11 mouse cellular contexts compared by ENCODE assay signal in the genomic region with DNA sequence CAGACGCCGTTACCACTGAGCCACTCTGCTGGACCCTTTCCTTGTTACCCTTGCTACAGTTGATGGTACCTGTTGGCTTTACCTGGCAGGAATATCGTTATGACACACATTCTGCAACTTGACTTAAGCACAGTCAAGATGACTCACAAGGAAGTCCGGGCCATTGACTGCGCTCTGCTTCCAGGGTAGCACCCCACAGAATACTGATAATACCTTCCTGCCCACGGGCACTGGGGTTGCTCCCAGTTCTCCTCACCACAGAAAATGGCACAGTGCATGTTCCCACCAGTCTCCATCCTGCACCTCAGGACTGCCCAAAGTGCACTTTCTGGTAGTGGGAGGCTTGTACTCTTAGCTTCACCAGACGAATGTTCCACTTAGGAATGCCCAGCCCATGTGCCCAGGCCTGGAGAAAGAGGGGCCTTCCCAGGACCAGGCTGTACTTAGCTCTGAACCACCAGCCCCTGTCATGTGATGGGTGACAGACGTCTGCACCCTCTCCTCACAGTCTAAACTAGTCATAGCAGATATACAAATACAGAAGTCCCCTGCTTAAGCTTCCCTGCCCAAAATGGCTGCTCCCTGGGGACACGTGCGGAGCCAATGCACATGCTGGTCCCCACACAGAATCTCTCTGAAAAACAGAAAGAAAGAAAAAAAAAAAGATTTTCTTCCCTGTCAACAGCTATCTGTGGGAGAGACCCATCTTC. TPM values are rescaled to one million over a fixed set of nuclear protein-coding genes. Genes with fewer than 3 reads are reported as not detected.
DNase-seq lines count a peak whose midpoint lies in the region; ATAC-seq and TF ChIP-seq lines count a peak whose summit lies in the region.
"Had no signal": no experiment of that assay in that cellular context is flagged by ENCODE, and none has a peak within 500 bp of the region (broad histone marks: within the 10 kb centered on the region; RNA-seq: fewer than 3 reads in every experiment).

No protein-coding gene starts in this region.

- no peaks in the 10 kb centered on the region for H3K27me3 ChIP-seq in forebrain, postnatal 0 days (ENCODE audit: insufficient read depth, low read length)
- H3K27me3 ChIP-seq in forebrain, embryonic 16.5 days (replicated peaks; ENCODE audit: control insufficient read depth, insufficient read depth, low read length), result no peaks in the 10 kb centered on the region
- no peaks in the 10 kb centered on the region for H3K27me3 ChIP-seq in limb, embryonic 12.5 days
- no peaks in the 10 kb centered on the region for H3K27me3 ChIP-seq in limb, embryonic 10.5 days (ENCODE audit: low read depth, poor library complexity, severe bottlenecking)
- no peaks in the 10 kb centered on the region for H3K27me3 ChIP-seq in intestine, postnatal 0 days (replicated peaks; ENCODE audit: control insufficient read depth, insufficient read depth, low read length)
- H3K27me3 ChIP-seq: hindbrain, embryonic 15.5 days; liver, embryonic 15.5 days had no signal

- H3K4me3 ChIP-seq in forebrain, postnatal 0 days (ENCODE audit: low read depth, low read length), result no peak overlapping the region
- H3K4me3 ChIP-seq in forebrain, embryonic 16.5 days (replicated peaks; ENCODE audit: low read length), result no peak overlapping the region
- H3K4me3 ChIP-seq in limb, embryonic 12.5 days (replicated peaks), result no peak overlapping the region
- no peak overlapping the region for H3K4me3 ChIP-seq in limb, embryonic 10.5 days
- no peak overlapping the region for H3K4me3 ChIP-seq in cortical plate, adult 2 months (ENCODE audit: insufficient read depth, low read length)
- H3K4me3 ChIP-seq in intestine, postnatal 0 days (ENCODE audit: low read depth, low read length), result no peak overlapping the region
- H3K4me3 ChIP-seq: hindbrain, embryonic 15.5 days; liver, embryonic 15.5 days had no signal

- DNase-seq in forebrain, postnatal 0 days, result no peak
- DNase-seq in limb, embryonic 10.5 days (ENCODE audit: low spot score), result no peak
- no peak for DNase-seq in adrenal gland, adult 2 months
- DNase-seq in cerebellum, adult 8-10 months, result no peak
- DNase-seq: cerebellum, adult 11 months had no signal

- no peak for TF ChIP-seq CTCF in forebrain, postnatal 0 days (IDR thresholded peaks at IDR 0.05; ENCODE audit: low read depth)
- no peak for TF ChIP-seq CTCF in cortical plate, adult 2 months (IDR thresholded peaks at IDR 0.05; ENCODE audit: extremely low read depth, insufficient read depth, low read length)
- TF ChIP-seq CTCF in intestine, postnatal 0 days (IDR thresholded peaks at IDR 0.05; ENCODE audit: low read depth), result no peak

- 83% methylated on average over 10 of the region's 10 CpGs for WGBS in forebrain, postnatal 0 days
- WGBS in forebrain, embryonic 16.5 days, result 83% methylated on average over 10 of the region's 10 CpGs
- 85% methylated on average over 10 of the region's 10 CpGs for WGBS in limb, embryonic 12.5 days
- 89% methylated on average over 10 of the region's 10 CpGs for WGBS in limb, embryonic 10.5 days
- 59% methylated on average over 10 of the region's 10 CpGs for WGBS in intestine, postnatal 0 days

- H3K9ac ChIP-seq in forebrain, postnatal 0 days, result no peak overlapping the region
- H3K9ac ChIP-seq in forebrain, embryonic 16.5 days (replicated peaks; ENCODE audit: low read depth, low read length), result no peak overlapping the region
- no peak overlapping the region for H3K9ac ChIP-seq in limb, embryonic 12.5 days (replicated peaks)
- H3K9ac ChIP-seq in intestine, postnatal 0 days (ENCODE audit: low read depth, low read length), result no peak overlapping the region
- H3K9ac ChIP-seq: hindbrain, embryonic 15.5 days; liver, embryonic 15.5 days had no signal

- no peak for TF ChIP-seq POLR2A in cortical plate, adult 2 months (IDR thresholded peaks at IDR 0.05; ENCODE audit: extremely low read depth, insufficient read depth, low read length)

- H3K9me3 ChIP-seq in forebrain, postnatal 0 days (ENCODE audit: low read length), result no peaks in the 10 kb centered on the region
- H3K9me3 ChIP-seq in forebrain, embryonic 16.5 days (ENCODE audit: control insufficient read depth, low read length), result no peaks in the 10 kb centered on the region
- H3K9me3 ChIP-seq in limb, embryonic 12.5 days, result no peaks in the 10 kb centered on the region
- H3K9me3 ChIP-seq in limb, embryonic 10.5 days (replicated peaks), result no peaks in the 10 kb centered on the region
- no peaks in the 10 kb centered on the region for H3K9me3 ChIP-seq in intestine, postnatal 0 days (ENCODE audit: control insufficient read depth)
- H3K9me3 ChIP-seq: hindbrain, embryonic 15.5 days; liver, embryonic 15.5 days had no signal

- H3K4me1 ChIP-seq in forebrain, postnatal 0 days (ENCODE audit: insufficient read depth), result peaks cover 11% of the 10 kb centered on the region
- H3K4me1 ChIP-seq in forebrain, embryonic 16.5 days (replicated peaks; ENCODE audit: control insufficient read depth, insufficient read depth, low read length), result peaks cover 25% of the 10 kb centered on the region
- peaks cover 39% of the 10 kb centered on the region for H3K4me1 ChIP-seq in limb, embryonic 12.5 days (replicated peaks)
- peaks cover 35% of the 10 kb centered on the region for H3K4me1 ChIP-seq in limb, embryonic 10.5 days
- H3K4me1 ChIP-seq in cortical plate, adult 2 months (ENCODE audit: control insufficient read depth, insufficient read depth, low read length), result peaks cover 8% of the 10 kb centered on the region
- H3K4me1 ChIP-seq in intestine, postnatal 0 days (replicated peaks; ENCODE audit: control insufficient read depth, insufficient read depth, low read length), result peaks cover 11% of the 10 kb centered on the region

- no peak for ATAC-seq in forebrain, postnatal 0 days
- ATAC-seq in forebrain, embryonic 16.5 days, result no peak
- ATAC-seq in limb, embryonic 12.5 days (ENCODE audit: insufficient number of reproducible peaks, insufficient read depth, low FRiP score, low TSS enrichment, low read depth), result no peak
- ATAC-seq in intestine, postnatal 0 days, result no peak

- peak overlapping the region; percentile 69; the same call in 1 of the 2 replicates for H3K27ac ChIP-seq in forebrain, postnatal 0 days (ENCODE audit: low read depth, low read length)
- no peak overlapping the region for H3K27ac ChIP-seq in forebrain, embryonic 16.5 days (ENCODE audit: low read length)
- 0 out of 2 replicates have a peak overlapping the region, but pooled peaks have one; percentile 23 for H3K27ac ChIP-seq in limb, embryonic 12.5 days
- H3K27ac ChIP-seq in limb, embryonic 10.5 days, result no peak overlapping the region
- H3K27ac ChIP-seq in cortical plate, adult 2 months (ENCODE audit: insufficient read depth, low read length), result 0 out of 2 replicates have a peak overlapping the region, but pooled peaks have one; percentile 18
- H3K27ac ChIP-seq in intestine, postnatal 0 days (ENCODE audit: low read depth, low read length), result peak overlapping the region; percentile 76
- H3K27ac ChIP-seq: hindbrain, embryonic 15.5 days; liver, embryonic 15.5 days had no signal

- no peaks in the 10 kb centered on the region for H3K36me3 ChIP-seq in forebrain, postnatal 0 days (ENCODE audit: insufficient read depth)
- H3K36me3 ChIP-seq in forebrain, embryonic 16.5 days (ENCODE audit: control insufficient read depth, insufficient read depth), result no peaks in the 10 kb centered on the region
- no peaks in the 10 kb centered on the region for H3K36me3 ChIP-seq in limb, embryonic 12.5 days
- no peaks in the 10 kb centered on the region for H3K36me3 ChIP-seq in limb, embryonic 10.5 days
- H3K36me3 ChIP-seq in intestine, postnatal 0 days (ENCODE audit: control insufficient read depth, insufficient read depth), result no peaks in the 10 kb centered on the region; the same call in 1 of the 2 replicates
- H3K36me3 ChIP-seq: hindbrain, embryonic 15.5 days; liver, embryonic 15.5 days had no signal

- H3K4me2 ChIP-seq in forebrain, postnatal 0 days (ENCODE audit: low read depth), result no peak overlapping the region
- no peak overlapping the region for H3K4me2 ChIP-seq in forebrain, embryonic 16.5 days (ENCODE audit: low read length)
- no peak overlapping the region for H3K4me2 ChIP-seq in limb, embryonic 12.5 days
- H3K4me2 ChIP-seq in intestine, postnatal 0 days (replicated peaks; ENCODE audit: low read depth), result no peak overlapping the region
- H3K4me2 ChIP-seq: hindbrain, embryonic 15.5 days; liver, embryonic 15.5 days had no signal

RNA-seq across cellular contexts. Expression of a gene that starts 52.1 kb away (rescaled TPM):
- 30.0 and 33.2 TPM in 2 replicates for total RNA-seq in forebrain, postnatal 0 days (2014; rRNA removed)
- 2.0 and 2.7 TPM in 2 replicates for polyA plus RNA-seq in forebrain, postnatal 0 days (2015; fragmentation: Nextera tagmentation; extraction: Ambion mirVana)
- 3.7 and 5.1 TPM in 2 replicates for polyA plus RNA-seq in forebrain, embryonic 16.5 days (2015; fragmentation: Nextera tagmentation; extraction: Ambion mirVana)
- 2.7 and 4.3 TPM in 2 replicates for polyA plus RNA-seq in limb, embryonic 12.5 days (2016; fragmentation: Nextera tagmentation; extraction: Ambion mirVana)
- 1.0 and 1.3 TPM in 2 replicates for polyA plus RNA-seq in limb, embryonic 10.5 days (2016; fragmentation: Nextera tagmentation; extraction: Ambion mirVana)
- 32.8 and 39.8 TPM in 2 replicates for polyA plus RNA-seq in cortical plate, adult 2 months (2012; rRNA removed)
- polyA plus RNA-seq in intestine, postnatal 0 days (2015; fragmentation: Nextera tagmentation; extraction: Ambion mirVana), result 4.7 and 6.8 TPM in 2 replicates
- total RNA-seq in adrenal gland, adult 2 months (2021), result 10 to 100 TPM in 1 of 2 experiments, 1 to 10 TPM in 1; 9.1 to 14.6 TPM
- 17.5 and 27.6 TPM in 2 replicates for polyA plus RNA-seq in adrenal gland, adult 2 months (2012; rRNA removed)

Comparison
In these comparisons a context has a peak if more than half of its experiments do, and no peak if none do; other contexts are left out.
1. H3K27ac ChIP-seq: peak in forebrain, postnatal 0 days (single experiment), limb, embryonic 12.5 days (single experiment), cortical plate, adult 2 months (single experiment) and intestine, postnatal 0 days (single experiment); none in forebrain, embryonic 16.5 days (single experiment) and limb, embryonic 10.5 days (single experiment).